Mouse (Mus musculus): ENCODE data around the gene Tbc1d14. TPM values are rescaled to one million over a fixed set of nuclear protein-coding genes. Genes with fewer than 3 reads are reported as not detected.

Gene Tbc1d14
- total and polyA plus RNA-seq, 2 experiments, result 5.4 to 8.4 TPM

DNA sequence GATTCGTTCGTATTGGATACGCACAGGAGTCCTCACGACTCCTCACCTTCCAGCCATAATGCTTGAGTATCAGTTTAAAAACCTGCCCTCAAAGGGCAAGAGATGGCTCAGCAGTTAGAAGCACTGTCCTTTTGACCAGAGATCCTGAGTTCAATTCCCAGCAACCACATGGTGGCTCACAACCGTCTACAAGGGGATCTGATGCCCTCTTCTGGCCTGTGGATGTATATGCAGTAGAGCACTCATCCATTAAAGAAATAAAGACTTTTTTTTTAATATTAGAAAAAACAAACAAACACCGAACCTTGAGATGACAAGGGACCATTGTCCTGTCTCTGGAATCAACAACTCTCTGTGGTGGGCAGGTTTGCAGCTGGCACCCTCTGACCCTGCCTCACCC, 8.8 kb downstream of the Tbc1d14 start:
- no peak overlapping the region for H3K9ac ChIP-seq (ENCODE audit: low read depth, low read length)
- 73% methylated on average over 6 of the region's 6 CpGs for WGBS

GRCm38 (mm10) chr5:36581924-36582642, 11.0 kb downstream of the Tbc1d14 start:
- peak overlapping the region; percentile 83 for H3K4me3 ChIP-seq (ENCODE audit: insufficient read depth, low read depth, low read length)
- peak overlapping the region; percentile 89 for H3K9ac ChIP-seq (ENCODE audit: low read depth, low read length)
- WGBS, result 2% methylated on average over 54 of the region's 54 CpGs
- H3K27ac ChIP-seq (replicated peaks; ENCODE audit: insufficient read depth, low read depth, low read length), result peak overlapping the region; percentile 92
- peak; percentile 95 for DNase-seq (ENCODE audit: extremely low read depth, low read depth, low spot score)
- H3K36me3 ChIP-seq (ENCODE audit: control insufficient read depth, insufficient read depth, low read length), result no peaks in the 10 kb centered on the region
- H3K4me1 ChIP-seq (ENCODE audit: control insufficient read depth, insufficient read depth, low read length), result peaks cover 10% of the 10 kb centered on the region
- H3K79me2 ChIP-seq (ENCODE audit: control insufficient read depth, insufficient read depth, low read length), result peaks cover 30% of the 10 kb centered on the region; the same call in 1 of the 2 replicates
- H3K27me3 ChIP-seq (ENCODE audit: control insufficient read depth, insufficient read depth, low read length), result no peaks in the 10 kb centered on the region
- TF ChIP-seq POLR2A (IDR thresholded peaks at IDR 0.05; ENCODE audit: extremely low read depth, insufficient read depth, low read length), result peak; percentile 45; the same call in 1 of the 2 replicates
- no peak for TF ChIP-seq CTCF (IDR thresholded peaks at IDR 0.05; ENCODE audit: low read depth, low read length)

More for the DNA sequence above, 8.8 kb downstream of the Tbc1d14 start:
- Histone ChIP-seq H3K27ac (replicated peaks; ENCODE audit: insufficient read depth, low read depth, low read length) (no peak overlapping the region), H3K36me3 (ENCODE audit: control insufficient read depth, insufficient read depth, low read length) (no peaks in the 10 kb centered on the region), H3K79me2 (ENCODE audit: control insufficient read depth, insufficient read depth, low read length) (peaks cover 22% of the 10 kb centered on the region; the same call in 1 of the 2 replicates), H3K4me1 (ENCODE audit: control insufficient read depth, insufficient read depth, low read length) (peaks cover 10% of the 10 kb centered on the region), H3K27me3 (ENCODE audit: control insufficient read depth, insufficient read depth, low read length) (no peaks in the 10 kb centered on the region), H3K4me3 (ENCODE audit: insufficient read depth, low read depth, low read length) (no peak overlapping the region)
- DNase-seq (ENCODE audit: extremely low read depth, low read depth, low spot score), result no peak
- no peak for TF ChIP-seq POLR2A (IDR thresholded peaks at IDR 0.05; ENCODE audit: extremely low read depth, insufficient read depth, low read length)
- TF ChIP-seq CTCF (IDR thresholded peaks at IDR 0.05; ENCODE audit: low read depth, low read length), result peak; percentile 34; the same call in 1 of the 2 replicates

- Histone ChIP-seq H3K4me3 (ENCODE audit: insufficient read depth, low read depth, low read length) (peak overlapping the region; percentile 80), H3K4me1 (ENCODE audit: control insufficient read depth, insufficient read depth, low read length) (peaks cover 10% of the 10 kb centered on the region), H3K79me2 (ENCODE audit: control insufficient read depth, insufficient read depth, low read length) (peaks cover 37% of the 10 kb centered on the region; the same call in 1 of the 2 replicates), H3K27ac (replicated peaks; ENCODE audit: insufficient read depth, low read depth, low read length) (peak overlapping the region; percentile 24), H3K36me3 (ENCODE audit: control insufficient read depth, insufficient read depth, low read length) (no peaks in the 10 kb centered on the region), H3K27me3 (ENCODE audit: control insufficient read depth, insufficient read depth, low read length) (no peaks in the 10 kb centered on the region), H3K9ac (ENCODE audit: low read depth, low read length) (peak overlapping the region; percentile 79)
- no peak for TF ChIP-seq CTCF (IDR thresholded peaks at IDR 0.05; ENCODE audit: low read depth, low read length)
- peak; percentile 36; the same call in 1 of the 2 replicates for TF ChIP-seq POLR2A (IDR thresholded peaks at IDR 0.05; ENCODE audit: extremely low read depth, insufficient read depth, low read length)
- WGBS, result 3% methylated on average over 40 of the region's 40 CpGs
- DNase-seq (ENCODE audit: extremely low read depth, low read depth, low spot score), result no peak
These were observed 11.7 kb downstream of the Tbc1d14 start for GRCm38 (mm10) chr5:36581259-36581923.

- 90% methylated on average over 7 of the region's 7 CpGs for WGBS
- Histone ChIP-seq H3K79me2 (ENCODE audit: control insufficient read depth, insufficient read depth, low read length) (peaks cover 37% of the 10 kb centered on the region; the same call in 1 of the 2 replicates), H3K36me3 (ENCODE audit: control insufficient read depth, insufficient read depth, low read length) (no peaks in the 10 kb centered on the region), H3K4me3 (ENCODE audit: insufficient read depth, low read depth, low read length) (no peak overlapping the region), H3K4me1 (ENCODE audit: control insufficient read depth, insufficient read depth, low read length) (peaks cover 20% of the 10 kb centered on the region), H3K9ac (ENCODE audit: low read depth, low read length) (no peak overlapping the region), H3K27me3 (ENCODE audit: control insufficient read depth, insufficient read depth, low read length) (no peaks in the 10 kb centered on the region), H3K27ac (replicated peaks; ENCODE audit: insufficient read depth, low read depth, low read length) (no peak overlapping the region)
- TF ChIP-seq POLR2A (IDR thresholded peaks at IDR 0.05; ENCODE audit: extremely low read depth, insufficient read depth, low read length) (no peak), CTCF (IDR thresholded peaks at IDR 0.05; ENCODE audit: low read depth, low read length) (no peak)
- DNase-seq (ENCODE audit: extremely low read depth, low read depth, low spot score), result no peak
These were observed 13.1 kb downstream of the Tbc1d14 start for GRCm38 (mm10) chr5:36579967-36580366.

DNA sequence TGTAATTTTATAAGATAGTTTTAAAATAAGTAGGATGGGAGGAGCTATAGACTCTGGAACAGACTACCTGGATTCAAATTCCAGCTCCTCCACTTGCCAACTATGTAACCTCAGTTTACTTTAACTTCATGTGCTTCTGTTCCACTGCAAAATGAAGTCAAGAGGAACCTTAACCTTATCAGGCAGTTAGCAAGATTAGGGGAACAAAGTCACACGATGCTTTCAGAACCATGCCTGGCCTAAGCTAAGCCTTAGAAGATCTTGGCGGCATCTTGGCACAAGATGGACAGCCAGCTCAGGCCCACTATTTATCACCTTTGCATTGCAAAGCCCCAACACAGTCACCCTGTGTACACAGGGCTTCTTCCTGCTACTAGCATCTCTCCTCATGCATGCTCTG, 14.1 kb downstream of the Tbc1d14 start:
- H3K27ac ChIP-seq (replicated peaks; ENCODE audit: insufficient read depth, low read depth, low read length), result no peak overlapping the region
- no peaks in the 10 kb centered on the region for H3K36me3 ChIP-seq (ENCODE audit: control insufficient read depth, insufficient read depth, low read length)
- no peaks in the 10 kb centered on the region for H3K27me3 ChIP-seq (ENCODE audit: control insufficient read depth, insufficient read depth, low read length)
- DNase-seq (ENCODE audit: extremely low read depth, low read depth, low spot score), result peak; percentile 34
- H3K4me1 ChIP-seq (ENCODE audit: control insufficient read depth, insufficient read depth, low read length), result peaks cover 28% of the 10 kb centered on the region
- no peak overlapping the region for H3K9ac ChIP-seq (ENCODE audit: low read depth, low read length)
- TF ChIP-seq CTCF (IDR thresholded peaks at IDR 0.05; ENCODE audit: low read depth, low read length), result no peak
- TF ChIP-seq POLR2A (IDR thresholded peaks at IDR 0.05; ENCODE audit: extremely low read depth, insufficient read depth, low read length), result no peak
- no peak overlapping the region for H3K4me3 ChIP-seq (ENCODE audit: insufficient read depth, low read depth, low read length)
- WGBS, result 59% methylated on average over 2 of the region's 2 CpGs
- H3K79me2 ChIP-seq (ENCODE audit: control insufficient read depth, insufficient read depth, low read length), result peaks cover 37% of the 10 kb centered on the region; the same call in 1 of the 2 replicates
